Mouse (Mus musculus) kidney, adult 18-20 months (tissue): ENCODE results near the gene Sdhaf3.
"Not testable (repeated sequence)": the region's sequence is repeated elsewhere in the genome, so short reads cannot be mapped to it uniquely, and the experiment has no call there.

Experiments
- DNase-seq: peaks from one replicate; pipeline ENCODE4 v3.0.0; 2021

Gene Sdhaf3

GRCm38 (mm10) chr6:6955764-6956561, at the start of gene Sdhaf3:
Sdhaf3 (plus strand) TSS chr6:6956004.
- DNase-seq = peak; percentile 94

GRCm38 (mm10) chr6:6909586-6909985, 46.2 kb upstream of the Sdhaf3 start:
- DNase-seq = peak; percentile 18

GRCm38 (mm10) chr6:6914304-6914703, 41.5 kb upstream of the Sdhaf3 start:
- DNase-seq = no peak

- DNase-seq = peak; percentile 28
Observed at GRCm38 (mm10) chr6:6914849-6915525, 40.8 kb upstream of the Sdhaf3 start.

- no peak for DNase-seq
Observed at GRCm38 (mm10) chr6:6915526-6915915, 40.3 kb upstream of the Sdhaf3 start.

- DNase-seq = no peak
Observed at GRCm38 (mm10) chr6:6917334-6917733, 38.5 kb upstream of the Sdhaf3 start.

GRCm38 (mm10) chr6:6925264-6925663, 30.5 kb upstream of the Sdhaf3 start:
- DNase-seq = no peak

- DNase-seq = no peak
Observed at GRCm38 (mm10) chr6:6930831-6931230, 25.0 kb upstream of the Sdhaf3 start.

GRCm38 (mm10) chr6:6931507-6931906, 24.3 kb upstream of the Sdhaf3 start:
- no peak for DNase-seq

GRCm38 (mm10) chr6:6940845-6941244, 15.0 kb upstream of the Sdhaf3 start:
- no peak for DNase-seq

- peak; percentile 46 for DNase-seq
Observed at GRCm38 (mm10) chr6:6942813-6943212, 13.0 kb upstream of the Sdhaf3 start.

- no peak for DNase-seq
Observed at GRCm38 (mm10) chr6:6947650-6948049, 8.2 kb upstream of the Sdhaf3 start.

GRCm38 (mm10) chr6:6955395-6955763, 425 bp upstream of the Sdhaf3 start:
- DNase-seq = no peak

- not testable (repeated sequence) for DNase-seq
Observed at GRCm38 (mm10) chr6:6959234-6959633, 3.4 kb downstream of the Sdhaf3 start.

GRCm38 (mm10) chr6:6997226-6997946, 41.6 kb downstream of the Sdhaf3 start:
- DNase-seq = no peak

GRCm38 (mm10) chr6:6997956-6998355, 42.2 kb downstream of the Sdhaf3 start:
- no peak for DNase-seq

- no peak for DNase-seq
Observed at GRCm38 (mm10) chr6:6999015-6999414, 43.2 kb downstream of the Sdhaf3 start.

GRCm38 (mm10) chr6:7003085-7003484, 47.3 kb downstream of the Sdhaf3 start:
- DNase-seq = no peak

- DNase-seq = no peak
Observed at GRCm38 (mm10) chr6:7004005-7004404, 48.2 kb downstream of the Sdhaf3 start.

- no peak for DNase-seq
Observed at GRCm38 (mm10) chr6:7038087-7038486, 82.3 kb downstream of the Sdhaf3 start.

- no peak for DNase-seq
Observed at GRCm38 (mm10) chr6:7038835-7039234, 83.0 kb downstream of the Sdhaf3 start.

GRCm38 (mm10) chr6:7041912-7042311, 86.1 kb downstream of the Sdhaf3 start:
- DNase-seq = no peak

GRCm38 (mm10) chr6:7062819-7063218, 107.0 kb downstream of the Sdhaf3 start:
- no peak for DNase-seq

- DNase-seq = no peak
Observed at GRCm38 (mm10) chr6:7068782-7069181, 113.0 kb downstream of the Sdhaf3 start.
